Mouse (Mus musculus) embryo, embryonic 10.5 days (tissue): ENCODE measurements at regions not wholly inside any gene's neighbourhood (a gene's known extent, or its start where the extent isn't known, plus 50 kb on each side); places are given as distances from the start of the nearest gene placed in this dataset.
"Not testable (repeated sequence)": the region's sequence is repeated elsewhere in the genome, so short reads cannot be mapped to it uniquely, and the experiment has no call there.

Source experiments
- DNase-seq: peaks from one replicate; pipeline ENCODE4 v3.0.0-alpha.2; 2015; ENCODE audit warnings: low spot score

- DNase-seq: no peak
These were observed 584.8 kb upstream of the Pfkp start for GRCm38 (mm10) chr13:7233399-7233798.

- no peak for DNase-seq
These were observed 558.1 kb upstream of the Pfkp start for GRCm38 (mm10) chr13:7206626-7207211.

GRCm38 (mm10) chr13:7195990-7196389, 547.4 kb upstream of the Pfkp start:
- DNase-seq: peak; percentile 42

- no peak for DNase-seq
These were observed 533.7 kb upstream of the Pfkp start for GRCm38 (mm10) chr13:7182216-7182751.

GRCm38 (mm10) chr13:7175561-7176160, 527.1 kb upstream of the Pfkp start:
- DNase-seq: no peak

- DNase-seq: not testable (repeated sequence)
These were observed 521.5 kb upstream of the Pfkp start for GRCm38 (mm10) chr13:7170035-7170434.

- no peak for DNase-seq
These were observed 497.8 kb upstream of the Pfkp start for GRCm38 (mm10) chr13:7146337-7146736.

GRCm38 (mm10) chr13:7110572-7110971, 462.0 kb upstream of the Pfkp start:
- no peak for DNase-seq

GRCm38 (mm10) chr13:7103289-7103688, 454.7 kb upstream of the Pfkp start:
- no peak for DNase-seq

- DNase-seq: no peak
These were observed 444.6 kb upstream of the Pfkp start for GRCm38 (mm10) chr13:7093072-7093649.

- DNase-seq: no peak
These were observed 442.3 kb upstream of the Pfkp start for GRCm38 (mm10) chr13:7090916-7091315.

- DNase-seq: no peak
These were observed 417.6 kb upstream of the Pfkp start for GRCm38 (mm10) chr13:7066211-7066610.

GRCm38 (mm10) chr13:7063717-7064116, 415.1 kb upstream of the Pfkp start:
- no peak for DNase-seq

GRCm38 (mm10) chr13:7057545-7057944, 409.0 kb upstream of the Pfkp start:
- no peak for DNase-seq
